Mouse (Mus musculus) midbrain, embryonic 15.5 days (tissue): ENCODE measurements at regions not wholly inside any gene's neighbourhood (a gene's known extent, or its start where the extent isn't known, plus 50 kb on each side); places are given as distances from the start of the nearest gene placed in this dataset.

ENCODE experiments used
- ATAC-seq: fragments of 200-750 bp; cut with Nextera tagmentation; replicated peaks from 2 replicates; pipeline ENCODE4 v1.8.0; 2017; ENCODE audit warnings: moderate TSS enrichment
- H3K27ac ChIP-seq: fragments of 300-500 bp; sonication (generic); 2 replicates; pipeline ENCODE4 v1.5.1; 2015; ENCODE audit warnings: mild to moderate bottlenecking, inconsistent platforms
- H3K27me3 ChIP-seq: fragments of 300-500 bp; sonication (generic); replicated peaks from 2 replicates; pipeline ENCODE4 v1.6.1; 2015; ENCODE audit warnings: inconsistent platforms
- H3K36me3 ChIP-seq: fragments of 300-500 bp; sonication (generic); replicated peaks from 2 replicates; pipeline ENCODE4 v1.6.1; 2015; ENCODE audit warnings: inconsistent platforms
- H3K4me1 ChIP-seq: fragments of 300-500 bp; sonication (generic); 2 replicates; pipeline ENCODE4 v1.6.1; 2015; ENCODE audit warnings: inconsistent platforms
- H3K4me2 ChIP-seq: fragments of 300-500 bp; sonication (generic); 2 replicates; pipeline ENCODE4 v1.6.1; 2015; ENCODE audit warnings: inconsistent platforms, mild to moderate bottlenecking, moderate library complexity
- H3K4me3 ChIP-seq: fragments of 300-500 bp; sonication (generic); 2 replicates; pipeline ENCODE4 v1.5.1; 2015; ENCODE audit warnings: mild to moderate bottlenecking, inconsistent platforms
- H3K9ac ChIP-seq: fragments of 300-500 bp; sonication (generic); 2 replicates; pipeline ENCODE4 v1.6.1; 2015; ENCODE audit warnings: mild to moderate bottlenecking, inconsistent platforms
- H3K9me3 ChIP-seq: fragments of 300-500 bp; sonication (generic); 2 replicates; pipeline ENCODE4 v1.6.1; 2016; ENCODE audit warnings: inconsistent platforms
- WGBS: fragments of 180-500 bp; shearing (Covaris S2); methylation state at CpG from one replicate; pipeline ENCODE4 v1.1.7; 2015; ENCODE audit warnings: mixed read lengths; 5-methylcytosine and 5-hydroxymethylcytosine counted together

- Histone ChIP-seq H3K9me3 (no peaks in the 10 kb centered on the region), H3K27ac (no peak overlapping the region), H3K9ac (no peak overlapping the region), H3K4me2 (no peak overlapping the region), H3K27me3 (no peaks in the 10 kb centered on the region), H3K36me3 (no peaks in the 10 kb centered on the region), H3K4me1 (no peaks in the 10 kb centered on the region), H3K4me3 (no peak overlapping the region)
- WGBS, result 59% methylated on average over 8 of the region's 8 CpGs
- no peak for ATAC-seq
Observed at GRCm38 (mm10) chr7:113621316-113621715, 107.7 kb downstream of the Far1 start.

GRCm38 (mm10) chr7:113621898-113622510 is 108.4 kb downstream of the Far1 start:
- Histone ChIP-seq H3K4me2 (no peak overlapping the region), H3K4me3 (no peak overlapping the region), H3K27ac (no peak overlapping the region), H3K9ac (no peak overlapping the region), H3K4me1 (no peaks in the 10 kb centered on the region), H3K27me3 (no peaks in the 10 kb centered on the region), H3K9me3 (no peaks in the 10 kb centered on the region), H3K36me3 (no peaks in the 10 kb centered on the region)
- 67% methylated on average over 13 of the region's 13 CpGs for WGBS
- no peak for ATAC-seq

- WGBS, result 89% methylated on average over 4 of the region's 4 CpGs
Observed at GRCm38 (mm10) chr7:113623296-113623695, 109.7 kb downstream of the Far1 start.

GRCm38 (mm10) chr7:113623962-113624361 is 110.3 kb downstream of the Far1 start:
- no peaks in the 10 kb centered on the region for H3K9me3 ChIP-seq
- no peaks in the 10 kb centered on the region for H3K27me3 ChIP-seq
- 88% methylated on average over 6 of the region's 6 CpGs for WGBS
- no peaks in the 10 kb centered on the region for H3K36me3 ChIP-seq
- H3K4me2 ChIP-seq, result no peak overlapping the region
- ATAC-seq, result no peak
- no peak overlapping the region for H3K4me3 ChIP-seq
- H3K9ac ChIP-seq, result no peak overlapping the region
- H3K4me1 ChIP-seq, result no peaks in the 10 kb centered on the region
- H3K27ac ChIP-seq, result no peak overlapping the region

More at GRCm38 (mm10) chr7:113623296-113623695, 109.7 kb downstream of the Far1 start:
- H3K4me1 ChIP-seq, result no peaks in the 10 kb centered on the region
- no peaks in the 10 kb centered on the region for H3K36me3 ChIP-seq
- H3K9ac ChIP-seq, result no peak overlapping the region
- no peak overlapping the region for H3K4me3 ChIP-seq
- H3K27me3 ChIP-seq, result no peaks in the 10 kb centered on the region
- H3K4me2 ChIP-seq, result no peak overlapping the region
- H3K9me3 ChIP-seq, result no peaks in the 10 kb centered on the region
- ATAC-seq, result no peak
- no peak overlapping the region for H3K27ac ChIP-seq

GRCm38 (mm10) chr7:113626734-113627133 is 113.1 kb downstream of the Far1 start:
- Histone ChIP-seq H3K27ac (no peak overlapping the region), H3K4me1 (no peaks in the 10 kb centered on the region), H3K27me3 (no peaks in the 10 kb centered on the region), H3K36me3 (no peaks in the 10 kb centered on the region), H3K9ac (no peak overlapping the region), H3K4me3 (no peak overlapping the region), H3K9me3 (no peaks in the 10 kb centered on the region), H3K4me2 (no peak overlapping the region)
- no peak for ATAC-seq

GRCm38 (mm10) chr7:113637011-113637600 is 123.5 kb downstream of the Far1 start:
- no peak for ATAC-seq

GRCm38 (mm10) chr7:113638098-113638497 is 124.5 kb downstream of the Far1 start:
- Histone ChIP-seq H3K4me1 (no peaks in the 10 kb centered on the region), H3K27me3 (no peaks in the 10 kb centered on the region), H3K36me3 (no peaks in the 10 kb centered on the region), H3K4me3 (no peak overlapping the region), H3K9me3 (no peaks in the 10 kb centered on the region), H3K27ac (no peak overlapping the region), H3K9ac (no peak overlapping the region), H3K4me2 (no peak overlapping the region)
- ATAC-seq, result no peak
- WGBS, result 55% methylated on average over 6 of the region's 6 CpGs

More at GRCm38 (mm10) chr7:113637011-113637600, 123.5 kb downstream of the Far1 start:
- Histone ChIP-seq H3K4me2 (no peak overlapping the region), H3K9me3 (no peaks in the 10 kb centered on the region), H3K27ac (no peak overlapping the region), H3K9ac (no peak overlapping the region), H3K27me3 (no peaks in the 10 kb centered on the region), H3K36me3 (no peaks in the 10 kb centered on the region), H3K4me3 (no peak overlapping the region), H3K4me1 (no peaks in the 10 kb centered on the region)
- 88% methylated on average over 4 of the region's 4 CpGs for WGBS

GRCm38 (mm10) chr7:113642540-113642939 is 123.3 kb upstream of the Spon1 start:
- Histone ChIP-seq H3K9ac (no peak overlapping the region), H3K27me3 (no peaks in the 10 kb centered on the region), H3K4me1 (no peaks in the 10 kb centered on the region), H3K4me3 (no peak overlapping the region), H3K27ac (no peak overlapping the region), H3K9me3 (no peaks in the 10 kb centered on the region), H3K36me3 (no peaks in the 10 kb centered on the region), H3K4me2 (no peak overlapping the region)
- WGBS, result 32% methylated on average over 7 of the region's 7 CpGs
- ATAC-seq, result no peak

- H3K36me3 ChIP-seq, result no peaks in the 10 kb centered on the region
- no peak overlapping the region for H3K27ac ChIP-seq
- WGBS, result 73% methylated on average over 1 of the region's 2 CpGs
- no peak overlapping the region for H3K4me3 ChIP-seq
- no peak for ATAC-seq
- no peaks in the 10 kb centered on the region for H3K4me1 ChIP-seq
- no peak overlapping the region for H3K4me2 ChIP-seq
- no peak overlapping the region for H3K9ac ChIP-seq
- no peaks in the 10 kb centered on the region for H3K27me3 ChIP-seq
- no peaks in the 10 kb centered on the region for H3K9me3 ChIP-seq
Observed at GRCm38 (mm10) chr7:113650631-113651030, 115.2 kb upstream of the Spon1 start.

GRCm38 (mm10) chr7:113651696-113652095 is 114.1 kb upstream of the Spon1 start:
- Histone ChIP-seq H3K27ac (no peak overlapping the region), H3K27me3 (no peaks in the 10 kb centered on the region), H3K9me3 (no peaks in the 10 kb centered on the region), H3K36me3 (no peaks in the 10 kb centered on the region), H3K9ac (no peak overlapping the region), H3K4me2 (no peak overlapping the region), H3K4me1 (no peaks in the 10 kb centered on the region), H3K4me3 (no peak overlapping the region)
- WGBS, result 80% methylated on average over 1 of the region's 1 CpGs
- ATAC-seq, result no peak

- Histone ChIP-seq H3K4me3 (no peak overlapping the region), H3K9me3 (no peaks in the 10 kb centered on the region), H3K36me3 (no peaks in the 10 kb centered on the region), H3K27me3 (no peaks in the 10 kb centered on the region), H3K4me2 (no peak overlapping the region), H3K9ac (no peak overlapping the region), H3K27ac (no peak overlapping the region), H3K4me1 (no peaks in the 10 kb centered on the region)
- WGBS, result 28% methylated on average over 5 of the region's 5 CpGs
- no peak for ATAC-seq
Observed at GRCm38 (mm10) chr7:113653130-113653529, 112.7 kb upstream of the Spon1 start.

- no peak for ATAC-seq
- Histone ChIP-seq H3K36me3 (no peaks in the 10 kb centered on the region), H3K4me3 (no peak overlapping the region), H3K9me3 (no peaks in the 10 kb centered on the region), H3K9ac (no peak overlapping the region), H3K4me1 (no peaks in the 10 kb centered on the region), H3K27me3 (no peaks in the 10 kb centered on the region), H3K27ac (no peak overlapping the region), H3K4me2 (no peak overlapping the region)
- WGBS, result 87% methylated on average over 5 of the region's 5 CpGs
Observed at GRCm38 (mm10) chr7:113655336-113655735, 110.5 kb upstream of the Spon1 start.
